Mouse (Mus musculus): ENCODE measurements at regions not wholly inside any gene's neighbourhood (a gene's known extent, or its start where the extent isn't known, plus 50 kb on each side); places are given as distances from the start of the nearest gene placed in this dataset.
A peak's percentile ranks its signal among the peaks of the same experiment; 100 is the strongest.

- Histone ChIP-seq H3K4me3 (replicated peaks) (no peak overlapping the region), H3K4me2 (no peak overlapping the region), H3K27ac (0 out of 2 replicates have a peak overlapping the region, but pooled peaks have one; percentile 56), H3K27me3 (no peaks in the 10 kb centered on the region; the same call in 1 of the 2 replicates), H3K9me3 (no peaks in the 10 kb centered on the region), H3K4me1 (replicated peaks) (peaks cover 21% of the 10 kb centered on the region), H3K36me3 (no peaks in the 10 kb centered on the region), H3K9ac (replicated peaks) (no peak overlapping the region)
- 52% methylated on average over 2 of the region's 2 CpGs for WGBS
- peak; percentile 75; the same call in 1 of the 2 replicates for ATAC-seq (ENCODE audit: insufficient number of reproducible peaks, insufficient read depth, low FRiP score, low TSS enrichment, low read depth)
These were observed 118.0 kb upstream of the Slc22a23 start for GRCm38 (mm10) chr13:34462808-34463511.

- no peak overlapping the region for H3K4me2 ChIP-seq
- H3K27ac ChIP-seq: no peak overlapping the region
- ATAC-seq (ENCODE audit: insufficient number of reproducible peaks, insufficient read depth, low FRiP score, low TSS enrichment, low read depth): no peak
- H3K9me3 ChIP-seq: no peaks in the 10 kb centered on the region
- H3K27me3 ChIP-seq: no peaks in the 10 kb centered on the region; the same call in 1 of the 2 replicates
- 76% methylated on average over 6 of the region's 6 CpGs for WGBS
- peaks cover 21% of the 10 kb centered on the region for H3K4me1 ChIP-seq (replicated peaks)
- H3K9ac ChIP-seq (replicated peaks): no peak overlapping the region
- H3K36me3 ChIP-seq: no peaks in the 10 kb centered on the region
- no peak overlapping the region for H3K4me3 ChIP-seq (replicated peaks)
These were observed 117.3 kb upstream of the Slc22a23 start for GRCm38 (mm10) chr13:34462206-34462807.

- WGBS: 68% methylated on average over 4 of the region's 4 CpGs
- Histone ChIP-seq H3K4me3 (replicated peaks) (no peak overlapping the region), H3K36me3 (no peaks in the 10 kb centered on the region), H3K9me3 (no peaks in the 10 kb centered on the region), H3K27me3 (no peaks in the 10 kb centered on the region; the same call in 1 of the 2 replicates), H3K9ac (replicated peaks) (no peak overlapping the region), H3K4me1 (replicated peaks) (peaks cover 18% of the 10 kb centered on the region), H3K4me2 (no peak overlapping the region), H3K27ac (no peak overlapping the region)
- no peak for ATAC-seq (ENCODE audit: insufficient number of reproducible peaks, insufficient read depth, low FRiP score, low TSS enrichment, low read depth)
These were observed 116.0 kb upstream of the Slc22a23 start for GRCm38 (mm10) chr13:34460969-34461368.

- H3K36me3 ChIP-seq: no peaks in the 10 kb centered on the region
- H3K9ac ChIP-seq (replicated peaks): no peak overlapping the region
- ATAC-seq (ENCODE audit: insufficient number of reproducible peaks, insufficient read depth, low FRiP score, low TSS enrichment, low read depth): no peak
These were observed 111.1 kb upstream of the Slc22a23 start for GRCm38 (mm10) chr13:34456051-34456450.

GRCm38 (mm10) chr13:34446806-34447205, 101.8 kb upstream of the Slc22a23 start:
- no peak overlapping the region for H3K4me3 ChIP-seq (replicated peaks)
- no peak overlapping the region for H3K27ac ChIP-seq
- no peak overlapping the region for H3K9ac ChIP-seq (replicated peaks)
- H3K36me3 ChIP-seq: no peaks in the 10 kb centered on the region
- no peaks in the 10 kb centered on the region for H3K27me3 ChIP-seq
- no peak for ATAC-seq (ENCODE audit: insufficient number of reproducible peaks, insufficient read depth, low FRiP score, low TSS enrichment, low read depth)
- no peaks in the 10 kb centered on the region for H3K4me1 ChIP-seq (replicated peaks)
- no peak overlapping the region for H3K4me2 ChIP-seq
- H3K9me3 ChIP-seq: no peaks in the 10 kb centered on the region

More at GRCm38 (mm10) chr13:34456051-34456450, 111.1 kb upstream of the Slc22a23 start:
- Histone ChIP-seq H3K4me1 (replicated peaks) (no peaks in the 10 kb centered on the region), H3K9me3 (no peaks in the 10 kb centered on the region), H3K27ac (no peak overlapping the region), H3K4me2 (no peak overlapping the region), H3K4me3 (replicated peaks) (no peak overlapping the region), H3K27me3 (no peaks in the 10 kb centered on the region)
- 49% methylated on average over 3 of the region's 3 CpGs for WGBS

GRCm38 (mm10) chr13:34446327-34446726, 101.3 kb upstream of the Slc22a23 start:
- no peaks in the 10 kb centered on the region for H3K4me1 ChIP-seq (replicated peaks)
- WGBS: 68% methylated on average over 8 of the region's 8 CpGs
- H3K9ac ChIP-seq (replicated peaks): no peak overlapping the region
- ATAC-seq (ENCODE audit: insufficient number of reproducible peaks, insufficient read depth, low FRiP score, low TSS enrichment, low read depth): no peak
- no peaks in the 10 kb centered on the region for H3K36me3 ChIP-seq
- no peaks in the 10 kb centered on the region for H3K9me3 ChIP-seq
- no peak overlapping the region for H3K27ac ChIP-seq
- no peaks in the 10 kb centered on the region for H3K27me3 ChIP-seq
- no peak overlapping the region for H3K4me2 ChIP-seq
- no peak overlapping the region for H3K4me3 ChIP-seq (replicated peaks)

- Histone ChIP-seq H3K4me2 (no peak overlapping the region), H3K4me1 (replicated peaks) (no peaks in the 10 kb centered on the region), H3K9ac (replicated peaks) (no peak overlapping the region), H3K27me3 (no peaks in the 10 kb centered on the region), H3K4me3 (replicated peaks) (no peak overlapping the region), H3K36me3 (no peaks in the 10 kb centered on the region), H3K9me3 (no peaks in the 10 kb centered on the region), H3K27ac (no peak overlapping the region)
- 65% methylated on average over 1 of the region's 1 CpGs for WGBS
- ATAC-seq (ENCODE audit: insufficient number of reproducible peaks, insufficient read depth, low FRiP score, low TSS enrichment, low read depth): no peak
These were observed 96.4 kb upstream of the Slc22a23 start for GRCm38 (mm10) chr13:34441347-34441746.

GRCm38 (mm10) chr13:34427527-34427926, 82.5 kb upstream of the Slc22a23 start:
- Histone ChIP-seq H3K27me3 (no peaks in the 10 kb centered on the region), H3K4me1 (replicated peaks) (no peaks in the 10 kb centered on the region), H3K9me3 (no peaks in the 10 kb centered on the region), H3K9ac (replicated peaks) (no peak overlapping the region), H3K4me3 (replicated peaks) (no peak overlapping the region), H3K4me2 (no peak overlapping the region), H3K36me3 (no peaks in the 10 kb centered on the region), H3K27ac (no peak overlapping the region)
- WGBS: 59% methylated on average over 1 of the region's 1 CpGs
- ATAC-seq (ENCODE audit: insufficient number of reproducible peaks, insufficient read depth, low FRiP score, low TSS enrichment, low read depth): no peak

GRCm38 (mm10) chr13:34424921-34425320, 79.9 kb upstream of the Slc22a23 start:
- no peak for ATAC-seq (ENCODE audit: insufficient number of reproducible peaks, insufficient read depth, low FRiP score, low TSS enrichment, low read depth)
- WGBS: 82% methylated on average over 3 of the region's 3 CpGs
- Histone ChIP-seq H3K4me2 (no peak overlapping the region), H3K4me1 (replicated peaks) (peaks cover 6% of the 10 kb centered on the region; the same call in 1 of the 2 replicates), H3K9ac (replicated peaks) (no peak overlapping the region), H3K36me3 (no peaks in the 10 kb centered on the region), H3K27ac (no peak overlapping the region), H3K9me3 (no peaks in the 10 kb centered on the region), H3K27me3 (no peaks in the 10 kb centered on the region), H3K4me3 (replicated peaks) (no peak overlapping the region)

GRCm38 (mm10) chr13:34421644-34422043, 76.7 kb upstream of the Slc22a23 start:
- H3K36me3 ChIP-seq: no peaks in the 10 kb centered on the region
- peaks cover 6% of the 10 kb centered on the region; the same call in 1 of the 2 replicates for H3K4me1 ChIP-seq (replicated peaks)
- H3K27ac ChIP-seq: no peak overlapping the region
- H3K4me3 ChIP-seq (replicated peaks): no peak overlapping the region
- WGBS: 70% methylated on average over 3 of the region's 3 CpGs
- H3K27me3 ChIP-seq: no peaks in the 10 kb centered on the region
- H3K9ac ChIP-seq (replicated peaks): no peak overlapping the region
- no peak overlapping the region for H3K4me2 ChIP-seq
- H3K9me3 ChIP-seq: no peaks in the 10 kb centered on the region
- no peak for ATAC-seq (ENCODE audit: insufficient number of reproducible peaks, insufficient read depth, low FRiP score, low TSS enrichment, low read depth)

GRCm38 (mm10) chr13:34420341-34421156, 75.6 kb upstream of the Slc22a23 start:
- Histone ChIP-seq H3K9ac (replicated peaks) (no peak overlapping the region), H3K4me1 (replicated peaks) (peaks cover 6% of the 10 kb centered on the region; the same call in 1 of the 2 replicates), H3K4me2 (no peak overlapping the region), H3K27me3 (no peaks in the 10 kb centered on the region), H3K36me3 (no peaks in the 10 kb centered on the region), H3K9me3 (no peaks in the 10 kb centered on the region), H3K4me3 (replicated peaks) (no peak overlapping the region), H3K27ac (no peak overlapping the region)
- no peak for ATAC-seq (ENCODE audit: insufficient number of reproducible peaks, insufficient read depth, low FRiP score, low TSS enrichment, low read depth)
- 71% methylated on average over 8 of the region's 8 CpGs for WGBS

Measured in limb, embryonic 12.5 days (tissue).